Mouse (Mus musculus) hindbrain, embryonic 16.5 days (tissue): ENCODE results near the gene March8. TPM values are rescaled to one million over a fixed set of nuclear protein-coding genes. Genes with fewer than 3 reads are reported as not detected.

Experiments used
- ATAC-seq: fragments of 200-750 bp; cut with Nextera tagmentation; 2 replicates; pipeline ENCODE4 v1.8.0; 2017; ENCODE audit warnings: moderate TSS enrichment, moderate library complexity
- H3K27ac ChIP-seq: fragments of 300-500 bp; sonication (generic); 2 replicates; pipeline ENCODE4 v1.5.1; 2014; ENCODE audit warnings: low read depth, mild to moderate bottlenecking, control low read depth, low read length, moderate library complexity
- H3K27me3 ChIP-seq: fragments of 300-500 bp; sonication (generic); replicated peaks from 2 replicates; pipeline ENCODE4 v1.6.1; 2014; ENCODE audit warnings: low read length; ENCODE audit not compliant: control insufficient read depth, insufficient read depth
- H3K36me3 ChIP-seq: fragments of 300-500 bp; sonication (generic); 2 replicates; pipeline ENCODE4 v1.6.1; 2014; ENCODE audit warnings: mild to moderate bottlenecking, low read length, moderate library complexity, mixed read lengths; ENCODE audit not compliant: control insufficient read depth, insufficient read depth
- H3K4me1 ChIP-seq: fragments of 300-500 bp; sonication (generic); 2 replicates; pipeline ENCODE4 v1.6.1; 2014; ENCODE audit warnings: low read depth, low read length; ENCODE audit not compliant: control insufficient read depth, insufficient read depth
- H3K4me2 ChIP-seq: fragments of 300-500 bp; sonication (generic); 2 replicates; pipeline ENCODE4 v1.6.1; 2014; ENCODE audit warnings: mild to moderate bottlenecking, low read length, control low read depth, moderate library complexity
- H3K4me3 ChIP-seq: fragments of 300-500 bp; sonication (generic); 2 replicates; pipeline ENCODE4 v1.5.1; 2014; ENCODE audit warnings: mild to moderate bottlenecking, low read length, control low read depth, moderate library complexity
- H3K9ac ChIP-seq: fragments of 300-500 bp; sonication (generic); 2 replicates; pipeline ENCODE4 v1.6.1; 2014; ENCODE audit warnings: low read depth, mild to moderate bottlenecking, control low read depth, low read length, moderate library complexity
- H3K9me3 ChIP-seq: fragments of 300-500 bp; sonication (generic); 2 replicates; pipeline ENCODE4 v1.6.1; 2014; ENCODE audit warnings: mild to moderate bottlenecking, low read length, moderate library complexity; ENCODE audit not compliant: control insufficient read depth
- WGBS: fragments of 180-500 bp; shearing (Covaris S2); extraction: QIAGEN DNeasy Blood & Tissue Kit; methylation state at CpG from one replicate; pipeline ENCODE4 v1.1.7; 2014; 5-methylcytosine and 5-hydroxymethylcytosine counted together
- polyA plus RNA-seq: library from polyadenylated mRNA; unstranded; fragments of >200 nt; fragmentation: Nextera tagmentation; extraction: Ambion mirVana; gene quantifications from 2 replicates; pipeline ENCODE4 v1.2.1, GENCODE M21; 2015

Gene March8
- polyA plus RNA-seq: 58.0 and 63.4 TPM in 2 replicates

GRCm38 (mm10) chr6:116337835-116338501 is at the start of gene March8:
Gene March8 (plus strand): TSS chr6:116338024.
- Histone ChIP-seq H3K36me3 (no peaks in the 10 kb centered on the region), H3K4me3 (peak within 1 kb of the TSS; percentile 100), H3K27me3 (no peaks in the 10 kb centered on the region; the same call in 1 of the 2 replicates), H3K9me3 (no peaks in the 10 kb centered on the region; the same call in 1 of the 2 replicates), H3K4me1 (peaks cover 14% of the 10 kb centered on the region), H3K27ac (peak within 1 kb of the TSS; percentile 88), H3K4me2 (peak within 1 kb of the TSS; percentile 70), H3K9ac (peak within 1 kb of the TSS; percentile 95)
- WGBS: under 1% methylated on average over 73 of the region's 75 CpGs
- ATAC-seq: peak; percentile 94

DNA sequence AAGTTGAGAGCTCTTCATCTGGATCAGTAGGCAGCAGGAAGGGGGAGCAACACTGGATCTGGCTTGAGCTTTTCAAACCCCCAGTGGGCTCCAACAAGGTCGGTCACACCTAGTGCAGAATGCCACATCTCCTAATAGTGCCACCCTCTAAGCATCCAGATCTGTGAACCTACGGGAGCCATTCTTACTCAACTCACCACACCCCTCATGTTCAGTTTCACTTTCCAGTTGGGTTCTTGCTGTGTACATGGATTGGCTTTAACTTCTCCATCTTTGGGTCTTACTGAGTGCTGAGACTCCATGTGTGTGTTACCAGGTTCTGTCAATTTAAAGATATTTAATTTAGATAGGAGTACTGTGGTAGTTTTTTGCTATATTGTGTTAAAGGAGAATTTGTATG is 26.4 kb upstream of the March8 start:
- no peak overlapping the region for H3K4me3 ChIP-seq
- no peak for ATAC-seq

GRCm38 (mm10) chr6:116319259-116319658 is 18.6 kb upstream of the March8 start:
- H3K9me3 ChIP-seq: no peaks in the 10 kb centered on the region
- ATAC-seq: no peak
- H3K9ac ChIP-seq: no peak overlapping the region
- WGBS: 83% methylated on average over 3 of the region's 3 CpGs
- no peaks in the 10 kb centered on the region for H3K27me3 ChIP-seq
- no peak overlapping the region for H3K4me3 ChIP-seq
- H3K27ac ChIP-seq: no peak overlapping the region
- H3K4me1 ChIP-seq: no peaks in the 10 kb centered on the region
- no peaks in the 10 kb centered on the region for H3K36me3 ChIP-seq
- H3K4me2 ChIP-seq: no peak overlapping the region

More for the DNA sequence above, 26.4 kb upstream of the March8 start:
- H3K4me1 ChIP-seq: no peaks in the 10 kb centered on the region
- no peaks in the 10 kb centered on the region for H3K27me3 ChIP-seq
- no peak overlapping the region for H3K9ac ChIP-seq
- H3K4me2 ChIP-seq: no peak overlapping the region
- 91% methylated on average over 2 of the region's 2 CpGs for WGBS
- H3K9me3 ChIP-seq: no peaks in the 10 kb centered on the region
- no peaks in the 10 kb centered on the region for H3K36me3 ChIP-seq
- H3K27ac ChIP-seq: no peak overlapping the region

DNA sequence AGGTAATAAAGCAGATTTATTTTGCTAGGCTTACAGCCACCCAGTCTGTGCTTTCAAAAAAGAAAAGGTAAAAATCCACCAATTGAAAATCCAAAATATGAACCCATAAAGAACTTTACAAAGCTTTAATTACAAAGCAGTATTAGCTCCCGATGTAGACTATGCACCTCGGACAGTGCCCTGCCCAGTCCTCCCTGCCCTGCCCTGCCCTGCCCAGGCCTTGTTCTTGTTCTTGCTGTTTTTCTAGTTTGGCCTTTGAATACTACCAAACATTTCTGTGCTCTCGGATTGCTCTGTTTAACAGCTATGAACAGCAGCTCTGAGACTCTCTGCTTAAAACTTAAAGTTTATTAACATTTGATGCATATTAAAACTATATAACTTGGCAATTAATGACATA is 11.2 kb upstream of the March8 start:
- H3K4me1 ChIP-seq: no peaks in the 10 kb centered on the region
- no peaks in the 10 kb centered on the region; the same call in 1 of the 2 replicates for H3K27me3 ChIP-seq
- H3K9ac ChIP-seq: no peak overlapping the region
- no peak overlapping the region for H3K27ac ChIP-seq
- no peaks in the 10 kb centered on the region for H3K9me3 ChIP-seq
- no peak for ATAC-seq
- 83% methylated on average over 3 of the region's 3 CpGs for WGBS
- no peaks in the 10 kb centered on the region for H3K36me3 ChIP-seq
- H3K4me3 ChIP-seq: no peak overlapping the region
- no peak overlapping the region for H3K4me2 ChIP-seq

DNA sequence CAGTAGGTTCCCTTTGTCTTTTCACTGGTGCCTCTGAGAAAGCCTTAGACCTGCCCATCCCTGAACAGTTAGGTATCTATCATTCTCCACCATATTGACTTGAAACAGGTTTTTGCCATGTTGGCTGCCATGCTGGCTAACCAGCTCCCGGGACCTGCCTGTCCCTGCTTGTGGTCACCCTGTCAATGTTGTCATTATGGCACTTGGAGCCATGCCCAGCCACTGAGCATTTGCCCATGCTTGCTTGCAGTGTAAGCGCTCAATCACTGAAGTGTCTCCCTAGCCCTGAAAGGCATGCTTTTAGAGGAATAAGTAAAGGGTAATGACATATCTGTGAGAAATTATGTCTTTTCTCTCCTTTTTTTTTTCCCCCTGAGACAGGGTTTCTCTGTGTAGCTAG is 6.4 kb upstream of the March8 start:
- no peak for ATAC-seq
- 79% methylated on average over 2 of the region's 2 CpGs for WGBS
- Histone ChIP-seq H3K27me3 (no peaks in the 10 kb centered on the region; the same call in 1 of the 2 replicates), H3K4me2 (no peak overlapping the region), H3K4me1 (no peaks in the 10 kb centered on the region), H3K9ac (no peak overlapping the region), H3K9me3 (no peaks in the 10 kb centered on the region), H3K27ac (no peak overlapping the region), H3K36me3 (no peaks in the 10 kb centered on the region), H3K4me3 (no peak overlapping the region)

- Histone ChIP-seq H3K4me1 (peaks cover 14% of the 10 kb centered on the region), H3K27ac (peak overlapping the region; percentile 88)
- ATAC-seq: no peak
Measured at GRCm38 (mm10) chr6:116337466-116337834, 374 bp upstream of the March8 start.

DNA sequence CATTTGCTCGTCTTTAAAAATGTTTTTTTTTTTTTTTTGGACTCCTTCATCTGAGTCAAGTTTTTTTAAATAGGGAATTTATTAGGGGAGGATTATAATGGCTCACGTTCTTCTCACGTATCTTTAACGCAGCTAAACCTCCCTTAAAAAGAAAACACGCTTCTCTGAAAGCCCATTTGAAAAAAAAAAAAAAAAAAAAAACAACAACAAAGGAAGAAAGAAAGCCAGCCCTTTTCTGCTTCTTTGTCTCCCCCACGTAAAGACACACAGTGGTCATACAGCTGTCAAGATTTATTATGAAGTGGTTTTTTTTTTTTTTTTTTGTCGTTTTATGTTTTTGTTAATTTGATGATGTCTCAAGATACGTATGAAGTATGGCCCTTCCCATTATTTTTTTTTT is 696 bp downstream of the March8 start:
- H3K4me2 ChIP-seq: peak overlapping the region; percentile 70
- H3K4me3 ChIP-seq: peak overlapping the region; percentile 100
- 6% methylated on average over 8 of the region's 8 CpGs for whole genome bisulfite sequencing
- no peak for ATAC-seq
- peak overlapping the region; percentile 88 for H3K27ac ChIP-seq
- H3K27me3 ChIP-seq: no peaks in the 10 kb centered on the region; the same call in 1 of the 2 replicates
- H3K4me1 ChIP-seq: peaks cover 14% of the 10 kb centered on the region
- H3K9me3 ChIP-seq: no peaks in the 10 kb centered on the region; the same call in 1 of the 2 replicates
- no peaks in the 10 kb centered on the region for H3K36me3 ChIP-seq
- H3K9ac ChIP-seq: peak overlapping the region; percentile 95

More at GRCm38 (mm10) chr6:116337466-116337834, 374 bp upstream of the March8 start:
- H3K36me3 ChIP-seq: no peaks in the 10 kb centered on the region
- WGBS: 4% methylated on average over 7 of the region's 7 CpGs
- H3K9me3 ChIP-seq: no peaks in the 10 kb centered on the region; the same call in 1 of the 2 replicates
- H3K4me3 ChIP-seq: peak overlapping the region; percentile 100
- H3K9ac ChIP-seq: peak overlapping the region; percentile 95
- peak overlapping the region; percentile 70 for H3K4me2 ChIP-seq
- H3K27me3 ChIP-seq: no peaks in the 10 kb centered on the region; the same call in 1 of the 2 replicates

GRCm38 (mm10) chr6:116339088-116339487 is 1.3 kb downstream of the March8 start:
- peak overlapping the region; percentile 100 for H3K4me3 ChIP-seq
- H3K27ac ChIP-seq: no peak overlapping the region
- H3K27me3 ChIP-seq: no peaks in the 10 kb centered on the region; the same call in 1 of the 2 replicates
- ATAC-seq: no peak
- H3K4me2 ChIP-seq: peak overlapping the region; percentile 70
- H3K9ac ChIP-seq: no peak overlapping the region
- no peaks in the 10 kb centered on the region for H3K36me3 ChIP-seq
- no peaks in the 10 kb centered on the region; the same call in 1 of the 2 replicates for H3K9me3 ChIP-seq
- peaks cover 14% of the 10 kb centered on the region for H3K4me1 ChIP-seq
- 79% methylated on average over 5 of the region's 5 CpGs for WGBS

GRCm38 (mm10) chr6:116340521-116340920 is 2.7 kb downstream of the March8 start:
- H3K4me3 ChIP-seq: no peak overlapping the region
- WGBS: 82% methylated on average over 1 of the region's 1 CpGs
- no peak for ATAC-seq
- H3K36me3 ChIP-seq: no peaks in the 10 kb centered on the region
- H3K27me3 ChIP-seq: no peaks in the 10 kb centered on the region; the same call in 1 of the 2 replicates
- H3K27ac ChIP-seq: no peak overlapping the region
- H3K9ac ChIP-seq: no peak overlapping the region
- peaks cover 14% of the 10 kb centered on the region for H3K4me1 ChIP-seq
- H3K9me3 ChIP-seq: no peaks in the 10 kb centered on the region; the same call in 1 of the 2 replicates
- H3K4me2 ChIP-seq: peak overlapping the region; percentile 70; the same call in 1 of the 2 replicates
